Mouse (Mus musculus): ENCODE measurements around the gene Sfmbt1. TPM values are rescaled to one million over a fixed set of nuclear protein-coding genes. Genes with fewer than 3 reads are reported as not detected.

The Sfmbt1 gene
- polyA plus RNA-seq, 1 experiment: 2.8 TPM

- no peaks in the 10 kb centered on the region for H3K36me3 ChIP-seq (ENCODE audit: control insufficient read depth, insufficient read depth)
- H3K4me3 ChIP-seq: no peak overlapping the region
- peaks cover 26% of the 10 kb centered on the region for H3K79me2 ChIP-seq (ENCODE audit: control insufficient read depth, insufficient read depth)
- TF ChIP-seq MYOG (IDR thresholded peaks at IDR 0.05; ENCODE audit: control insufficient read depth in 1 of 3, insufficient read depth in 1 of 3, insufficient read length in 2 of 3, low read depth in 2 of 3) (no peak), CEBPB (IDR thresholded peaks at IDR 0.05; ENCODE audit: insufficient read depth, poor library complexity, severe bottlenecking) (no peak), TCF12 (IDR thresholded peaks at IDR 0.05; ENCODE audit: insufficient read depth, poor library complexity, severe bottlenecking) (no peak), POLR2AphosphoS2 (IDR thresholded peaks at IDR 0.05; ENCODE audit: insufficient read length, low read depth) (no peak), MAX (IDR thresholded peaks at IDR 0.05; ENCODE audit: low read depth) (no peak), REST (IDR thresholded peaks at IDR 0.05; ENCODE audit: insufficient read depth, insufficient read length) (no peak), USF1 (IDR thresholded peaks at IDR 0.05; ENCODE audit: low read depth) (no peak), SRF (IDR thresholded peaks at IDR 0.05; ENCODE audit: control insufficient read depth, insufficient read length, low read depth) (no peak), MYOD1 (IDR thresholded peaks at IDR 0.05; ENCODE audit: control insufficient read depth in 1 of 3, insufficient read length in 2 of 3, low read depth in 2 of 3) (no peak), POLR2A (IDR thresholded peaks at IDR 0.05; ENCODE audit: insufficient read length, low read depth) (no peak), TCF3 (IDR thresholded peaks at IDR 0.05; ENCODE audit: insufficient read length, low read depth) (no peak), E2F4 (IDR thresholded peaks at IDR 0.05; ENCODE audit: insufficient read depth) (no peak)
- no peak overlapping the region for H3K4me2 ChIP-seq (ENCODE audit: low read depth)
- H3K27me3 ChIP-seq (ENCODE audit: control insufficient read depth, insufficient read depth, insufficient read length): no peaks in the 10 kb centered on the region
- no peak overlapping the region for H3ac ChIP-seq (ENCODE audit: control insufficient read depth, insufficient read length)
These were observed 4.9 kb downstream of the Sfmbt1 start for GRCm38 (mm10) chr14:30719514-30719913.

GRCm38 (mm10) chr14:30721850-30722249, 7.2 kb downstream of the Sfmbt1 start:
- H3ac ChIP-seq (ENCODE audit: control insufficient read depth, insufficient read length): no peak overlapping the region
- H3K4me3 ChIP-seq: no peak overlapping the region
- H3K4me2 ChIP-seq (ENCODE audit: low read depth): no peak overlapping the region
- no peaks in the 10 kb centered on the region for H3K27me3 ChIP-seq (ENCODE audit: control insufficient read depth, insufficient read depth, insufficient read length)
- H3K79me2 ChIP-seq (ENCODE audit: control insufficient read depth, insufficient read depth): peaks cover 32% of the 10 kb centered on the region
- TF ChIP-seq TCF3 (IDR thresholded peaks at IDR 0.05; ENCODE audit: insufficient read length, low read depth) (no peak), SRF (IDR thresholded peaks at IDR 0.05; ENCODE audit: control insufficient read depth, insufficient read length, low read depth) (no peak), MYOD1 (IDR thresholded peaks at IDR 0.05; ENCODE audit: control insufficient read depth in 1 of 3, insufficient read length in 2 of 3, low read depth in 2 of 3) (no peak), REST (IDR thresholded peaks at IDR 0.05; ENCODE audit: insufficient read depth, insufficient read length) (no peak), CEBPB (IDR thresholded peaks at IDR 0.05; ENCODE audit: insufficient read depth, poor library complexity, severe bottlenecking) (no peak), TCF12 (IDR thresholded peaks at IDR 0.05; ENCODE audit: insufficient read depth, poor library complexity, severe bottlenecking) (no peak), POLR2A (IDR thresholded peaks at IDR 0.05; ENCODE audit: insufficient read length, low read depth) (no peak), E2F4 (IDR thresholded peaks at IDR 0.05; ENCODE audit: insufficient read depth) (no peak), POLR2AphosphoS2 (IDR thresholded peaks at IDR 0.05; ENCODE audit: insufficient read length, low read depth) (no peak), MAX (IDR thresholded peaks at IDR 0.05; ENCODE audit: low read depth) (no peak), MYOG (IDR thresholded peaks at IDR 0.05; ENCODE audit: control insufficient read depth in 1 of 3, insufficient read depth in 1 of 3, insufficient read length in 2 of 3, low read depth in 2 of 3) (no peak), USF1 (IDR thresholded peaks at IDR 0.05; ENCODE audit: low read depth) (no peak)
- H3K36me3 ChIP-seq (ENCODE audit: control insufficient read depth, insufficient read depth): no peaks in the 10 kb centered on the region

- peaks cover 31% of the 10 kb centered on the region for H3K79me2 ChIP-seq (ENCODE audit: control insufficient read depth, insufficient read depth)
- no peak overlapping the region for H3K4me2 ChIP-seq (ENCODE audit: low read depth)
- no peaks in the 10 kb centered on the region for H3K36me3 ChIP-seq (ENCODE audit: control insufficient read depth, insufficient read depth)
- H3K27me3 ChIP-seq (ENCODE audit: control insufficient read depth, insufficient read depth, insufficient read length): no peaks in the 10 kb centered on the region
- H3K4me3 ChIP-seq: no peak overlapping the region
- TF ChIP-seq MAX (IDR thresholded peaks at IDR 0.05; ENCODE audit: low read depth) (no peak), TCF12 (IDR thresholded peaks at IDR 0.05; ENCODE audit: insufficient read depth, poor library complexity, severe bottlenecking) (no peak), E2F4 (IDR thresholded peaks at IDR 0.05; ENCODE audit: insufficient read depth) (no peak), MYOG (IDR thresholded peaks at IDR 0.05; ENCODE audit: control insufficient read depth in 1 of 3, insufficient read depth in 1 of 3, insufficient read length in 2 of 3, low read depth in 2 of 3) (no peak), POLR2AphosphoS2 (IDR thresholded peaks at IDR 0.05; ENCODE audit: insufficient read length, low read depth) (no peak), SRF (IDR thresholded peaks at IDR 0.05; ENCODE audit: control insufficient read depth, insufficient read length, low read depth) (no peak), REST (IDR thresholded peaks at IDR 0.05; ENCODE audit: insufficient read depth, insufficient read length) (no peak), USF1 (IDR thresholded peaks at IDR 0.05; ENCODE audit: low read depth) (no peak), TCF3 (IDR thresholded peaks at IDR 0.05; ENCODE audit: insufficient read length, low read depth) (no peak), MYOD1 (IDR thresholded peaks at IDR 0.05; ENCODE audit: control insufficient read depth in 1 of 3, insufficient read length in 2 of 3, low read depth in 2 of 3) (no peak), POLR2A (IDR thresholded peaks at IDR 0.05; ENCODE audit: insufficient read length, low read depth) (no peak), CEBPB (IDR thresholded peaks at IDR 0.05; ENCODE audit: insufficient read depth, poor library complexity, severe bottlenecking) (no peak)
- no peak overlapping the region for H3ac ChIP-seq (ENCODE audit: control insufficient read depth, insufficient read length)
These were observed 7.8 kb downstream of the Sfmbt1 start for GRCm38 (mm10) chr14:30722406-30722805.

- no peak overlapping the region for H3K4me3 ChIP-seq
- peaks cover 7% of the 10 kb centered on the region for H3K79me2 ChIP-seq (ENCODE audit: control insufficient read depth, insufficient read depth)
- no peak overlapping the region for H3K4me2 ChIP-seq (ENCODE audit: low read depth)
- no peaks in the 10 kb centered on the region for H3K27me3 ChIP-seq (ENCODE audit: control insufficient read depth, insufficient read depth, insufficient read length)
- no peak for TF ChIP-seq SRF (IDR thresholded peaks at IDR 0.05; ENCODE audit: control insufficient read depth, insufficient read length, low read depth)
- no peak for TF ChIP-seq MYOD1 (IDR thresholded peaks at IDR 0.05; ENCODE audit: control insufficient read depth in 1 of 3, insufficient read length in 2 of 3, low read depth in 2 of 3)
- TF ChIP-seq POLR2AphosphoS2 (IDR thresholded peaks at IDR 0.05; ENCODE audit: insufficient read length, low read depth): no peak
- no peak for TF ChIP-seq CEBPB (IDR thresholded peaks at IDR 0.05; ENCODE audit: insufficient read depth, poor library complexity, severe bottlenecking)
- no peak for TF ChIP-seq POLR2A (IDR thresholded peaks at IDR 0.05; ENCODE audit: insufficient read length, low read depth)
- TF ChIP-seq MYOG (IDR thresholded peaks at IDR 0.05; ENCODE audit: control insufficient read depth in 1 of 3, insufficient read depth in 1 of 3, insufficient read length in 2 of 3, low read depth in 2 of 3): no peak
- TF ChIP-seq TCF3 (IDR thresholded peaks at IDR 0.05; ENCODE audit: insufficient read length, low read depth): no peak
- TF ChIP-seq REST (IDR thresholded peaks at IDR 0.05; ENCODE audit: insufficient read depth, insufficient read length): no peak
- TF ChIP-seq MAX (IDR thresholded peaks at IDR 0.05; ENCODE audit: low read depth): no peak
- TF ChIP-seq E2F4 (IDR thresholded peaks at IDR 0.05; ENCODE audit: insufficient read depth): no peak
- TF ChIP-seq USF1 (IDR thresholded peaks at IDR 0.05; ENCODE audit: low read depth): no peak
- TF ChIP-seq TCF12 (IDR thresholded peaks at IDR 0.05; ENCODE audit: insufficient read depth, poor library complexity, severe bottlenecking): no peak
- no peaks in the 10 kb centered on the region for H3K36me3 ChIP-seq (ENCODE audit: control insufficient read depth, insufficient read depth)
- H3ac ChIP-seq (ENCODE audit: control insufficient read depth, insufficient read length): no peak overlapping the region
These were observed 17.2 kb downstream of the Sfmbt1 start for GRCm38 (mm10) chr14:30731896-30732295.

Data from myocyte (in vitro differentiated cells).